Mouse (Mus musculus) left cerebral cortex, postnatal 10 days (tissue): Measurements from ENCODE around the gene Sync. TPM values are rescaled to one million over a fixed set of nuclear protein-coding genes. Genes with fewer than 3 reads are reported as not detected.

ENCODE experiments used
- DNase-seq, 2 experiments: peaks; one replicate each; pipeline ENCODE4 v3.0.0; 2021 to 2022; ENCODE audit warnings: low spot score in 2 of 2, mixed read lengths in 1 of 2; ENCODE audit errors: extremely low spot score in 1 of 2
- intact Hi-C: fragments of 180-260 bp; cut with DNase I; formaldehyde crosslinking; loops from one replicate; pipeline ENCODE4 v1.15.1; 2025
- total RNA-seq, 2 experiments: library from RNA; stranded (reverse); gene quantifications; 2 replicates each; pipeline ENCODE4 v1.2.3; 2021

Sync gene
- total RNA-seq: 1 to 10 TPM; 1.7 TPM

GRCm38 (mm10) chr4:129287472-129287981, at the start of gene Sync:
Gene Sync (plus strand): TSS chr4:129287617.
- DNase-seq: peak in 1 of 2 experiments; percentile 50
- intact Hi-C loops: no loop called here

DNA sequence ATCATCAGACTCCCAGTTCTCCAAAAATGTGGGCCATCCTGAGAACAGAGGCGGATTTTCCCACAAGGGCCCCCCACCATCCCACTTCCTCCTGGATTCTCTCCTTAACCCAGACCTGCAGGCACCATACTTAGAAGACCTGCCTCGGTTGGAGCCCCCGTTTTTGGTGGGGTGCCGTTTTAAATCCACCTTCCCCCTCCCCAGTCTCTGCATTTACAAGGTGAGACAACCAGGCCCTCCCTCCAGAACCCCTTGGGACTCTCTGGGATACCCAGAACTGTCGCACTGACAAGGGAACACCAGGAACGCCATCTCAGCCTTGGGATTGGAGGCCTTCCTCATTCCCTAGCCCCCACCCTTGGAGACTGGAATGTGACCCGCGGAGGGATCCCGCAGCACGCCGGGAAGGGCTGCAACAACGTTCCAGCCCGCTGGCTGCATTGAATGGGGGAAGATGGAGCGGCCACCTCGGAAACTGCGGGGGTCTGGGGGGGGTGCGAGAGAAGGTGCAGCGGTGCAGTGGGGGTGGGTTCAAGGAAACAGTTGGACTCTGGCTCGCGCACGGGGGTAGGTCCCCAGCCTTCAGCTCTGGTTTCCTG, 49.5 kb upstream of the Sync start:
- peak in 1 of 2 experiments; percentile 75 for DNase-seq
- intact Hi-C loops: no loop called here

DNA sequence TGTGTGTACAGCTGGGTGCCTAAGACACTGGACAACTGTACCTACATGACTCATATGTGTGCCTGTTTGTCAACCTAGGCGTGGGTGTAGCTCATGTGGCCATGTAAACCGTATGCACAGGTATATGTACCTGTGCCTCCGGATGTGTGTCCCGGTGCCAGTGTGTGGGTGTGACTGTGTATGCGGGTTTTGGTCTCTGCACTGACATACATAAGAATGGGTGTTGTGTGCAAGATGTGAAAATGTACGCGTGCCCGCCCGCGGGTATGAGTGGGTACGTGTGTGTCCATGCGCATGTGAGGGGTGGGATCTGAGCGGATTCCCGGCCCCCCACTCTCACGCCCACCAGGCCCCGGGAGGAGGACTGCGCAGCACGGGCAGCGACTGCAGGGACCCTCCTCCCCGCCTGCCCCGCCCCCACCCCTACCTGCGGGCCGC, 48.8 kb upstream of the Sync start:
- DNase-seq: peak in 1 of 2 experiments; percentile 43
- intact Hi-C loops: no loop called here

GRCm38 (mm10) chr4:129239075-129239474, 48.3 kb upstream of the Sync start:
- peak; percentile 38 to 90 for DNase-seq
- intact Hi-C loops: no loop called here

DNA sequence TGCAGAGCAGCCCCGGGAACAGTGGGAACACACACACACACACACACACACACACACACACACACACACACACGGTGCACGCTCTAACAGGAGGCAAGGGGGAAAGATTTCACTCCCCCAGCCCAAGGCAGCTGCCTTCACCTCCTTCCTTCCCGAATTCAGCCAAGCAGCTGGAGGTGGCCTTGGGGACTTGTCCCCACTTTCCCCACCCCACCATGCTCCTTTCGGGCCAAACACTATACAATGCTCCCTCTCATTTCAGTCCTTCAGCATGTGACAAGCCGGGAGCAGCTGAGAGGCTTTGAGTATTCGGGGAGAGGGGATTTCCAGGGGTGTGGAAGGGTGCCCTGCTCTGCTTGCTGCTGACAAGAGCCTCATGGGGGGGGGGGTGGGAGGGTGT, 45.5 kb upstream of the Sync start:
- DNase-seq: no peak
- intact Hi-C loops: no loop called here

DNA sequence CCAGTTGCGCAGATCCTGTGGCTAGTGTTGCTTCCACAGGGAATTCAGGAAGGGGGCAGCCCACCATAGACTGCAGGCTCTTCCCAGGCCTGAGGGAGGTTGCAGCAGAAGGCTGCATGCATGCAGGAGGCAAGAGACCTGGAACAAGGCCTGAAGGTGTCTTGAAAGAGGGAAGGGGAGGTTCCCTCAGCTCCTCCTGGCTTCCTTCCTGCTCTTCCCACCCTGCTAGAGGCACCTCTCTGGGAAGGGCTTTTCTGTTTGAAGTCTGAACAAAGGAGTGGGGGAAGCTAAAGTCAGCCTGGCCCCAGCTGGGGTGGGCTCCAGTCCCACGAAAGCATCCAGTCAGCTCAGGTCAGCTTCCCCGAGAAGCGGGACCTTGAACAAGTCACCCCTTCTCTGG, 45.1 kb upstream of the Sync start:
- intact Hi-C loops: no loop called here

DNA sequence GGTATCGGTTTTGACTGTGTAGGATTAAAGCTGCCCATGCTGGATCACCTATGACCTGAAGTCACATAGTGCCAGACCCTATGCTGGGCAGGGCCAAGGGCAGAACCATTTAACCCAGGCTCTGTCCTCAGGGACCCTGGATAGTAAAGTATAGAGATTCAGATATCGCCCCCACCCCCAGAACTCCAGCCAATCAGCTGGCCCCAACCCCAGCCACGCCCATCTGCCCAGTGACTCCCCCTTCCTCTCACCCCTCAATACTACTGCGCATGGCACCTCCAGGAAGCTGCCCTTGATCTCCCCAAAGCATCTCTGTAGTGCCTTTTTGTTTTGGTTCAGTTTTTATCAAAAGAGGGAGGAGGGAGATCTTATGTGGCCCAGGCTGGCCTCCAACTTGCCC, 44.7 kb upstream of the Sync start:
- DNase-seq: no peak
- intact Hi-C loops: no loop called here

More for the DNA sequence above, 45.1 kb upstream of the Sync start:
- DNase-seq: no peak

- intact Hi-C loops: no loop called here
- no peak for DNase-seq
Observed at GRCm38 (mm10) chr4:129244802-129245201, 42.6 kb upstream of the Sync start.

DNA sequence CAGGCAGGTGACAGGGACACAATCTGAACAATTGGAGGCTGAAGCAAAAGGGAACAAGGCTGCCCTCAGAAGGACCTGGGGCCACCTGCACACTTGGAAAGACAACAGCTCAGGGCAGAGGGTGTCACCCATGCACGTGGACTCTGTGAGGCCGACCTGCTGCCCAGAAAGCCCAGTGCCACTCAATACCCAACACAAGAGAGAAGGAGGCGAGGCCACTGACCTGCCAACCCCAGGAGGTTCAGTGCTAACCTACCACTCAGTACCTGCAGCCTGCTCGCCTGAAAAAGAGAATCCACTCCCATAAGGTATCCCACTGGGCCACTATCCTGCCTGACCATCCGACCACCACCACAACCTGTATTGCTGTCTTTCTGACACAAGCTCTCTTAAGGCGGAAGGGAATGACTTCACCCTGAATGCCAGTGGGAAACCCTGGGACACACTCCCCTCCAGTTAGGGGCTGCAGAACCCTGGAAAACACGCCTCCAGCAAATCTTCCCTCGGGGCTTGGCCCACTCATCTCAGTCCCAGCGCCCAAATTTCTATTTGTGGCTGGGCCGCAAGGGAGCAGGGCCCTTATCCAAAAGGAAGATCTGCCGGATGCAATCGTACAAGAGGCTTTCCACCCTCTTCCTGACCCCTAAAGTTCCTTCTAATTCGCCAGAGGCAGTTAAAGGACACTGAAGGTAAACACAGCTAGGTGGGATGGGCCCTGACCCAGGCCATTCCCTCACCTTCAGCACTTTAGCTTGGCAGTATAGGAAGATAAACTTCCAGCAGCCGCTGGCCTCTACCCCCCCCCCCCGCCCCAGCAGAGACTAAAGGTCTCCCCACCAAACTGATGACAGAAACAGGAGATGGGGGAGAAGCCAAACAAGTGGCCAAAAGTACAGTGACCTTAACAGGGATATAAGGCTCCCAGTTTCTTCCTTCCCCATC, 40.8 kb upstream of the Sync start:
- intact Hi-C loops: no loop called here
- no peak for DNase-seq

DNA sequence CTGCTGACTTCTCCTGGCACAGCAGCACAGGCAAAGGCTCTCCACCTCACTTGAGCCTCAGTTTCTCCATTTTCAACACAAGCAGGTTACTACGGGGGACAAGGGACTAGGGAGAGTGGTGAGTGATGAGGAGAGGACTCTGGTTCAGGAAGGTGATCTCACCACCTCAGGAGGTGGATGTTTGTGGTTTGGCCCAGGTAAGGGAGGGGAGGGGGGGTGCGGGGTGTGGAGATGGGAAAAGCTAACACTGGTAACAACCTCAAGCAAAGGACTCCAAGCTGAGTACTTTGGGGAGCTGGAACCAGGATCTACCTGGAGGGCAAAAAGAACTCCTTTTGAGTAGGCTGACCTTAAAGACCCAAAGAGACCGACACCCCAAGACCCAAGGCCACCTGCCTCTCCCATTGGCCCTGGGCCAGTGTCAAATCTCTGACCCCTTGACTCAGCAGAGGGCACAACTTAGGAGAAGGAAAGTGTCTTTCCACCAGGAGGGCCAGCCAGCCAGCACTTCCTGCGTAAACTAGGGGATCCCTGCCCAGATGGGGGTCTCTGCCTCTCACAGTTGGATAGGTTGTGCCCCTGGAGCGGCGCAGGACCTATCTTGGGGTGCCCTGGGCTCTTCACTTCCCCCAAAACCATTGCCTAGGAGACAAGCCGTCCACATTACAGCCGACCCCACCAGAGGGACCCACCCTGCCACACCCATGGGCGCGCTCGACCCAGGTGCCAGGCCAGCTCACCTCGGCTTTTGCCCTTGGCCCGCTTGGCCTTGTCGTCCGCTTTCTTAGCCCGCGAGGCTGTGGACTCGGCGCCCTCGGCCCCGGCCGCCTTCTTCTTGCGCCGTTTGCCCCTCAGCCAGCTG, 39.8 kb upstream of the Sync start:
- peak in 1 of 2 experiments; percentile 50 for DNase-seq
- intact Hi-C loops: no loop called here

DNA sequence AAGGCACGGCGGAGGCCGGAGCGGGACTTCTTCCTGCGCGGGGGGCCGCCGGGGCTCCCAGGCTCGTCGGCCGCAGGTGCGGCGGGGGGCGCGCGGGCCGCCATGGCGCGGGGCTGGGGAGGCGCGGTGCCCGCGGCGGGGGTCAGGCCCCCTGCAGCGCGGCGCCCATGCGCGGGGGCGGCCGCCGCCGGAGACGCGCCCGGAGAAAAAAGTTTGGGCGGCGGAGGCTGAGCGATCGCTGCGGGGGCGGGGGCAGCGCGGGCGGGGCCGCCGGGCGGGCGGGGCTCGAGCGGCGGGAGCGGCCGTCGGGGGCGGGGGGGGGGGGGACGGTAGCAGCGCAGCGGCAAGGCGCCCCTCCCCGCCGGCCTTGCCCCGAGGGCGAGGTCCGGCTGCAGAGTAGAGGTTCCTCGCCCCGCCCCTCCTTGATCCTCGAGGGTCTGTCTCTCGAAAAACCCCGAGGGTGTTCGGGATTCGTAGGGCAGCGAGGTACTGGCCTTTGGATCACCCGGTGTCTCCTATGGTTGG, 39.1 kb upstream of the Sync start:
- intact Hi-C loops: no loop called here
- DNase-seq: peak in 1 of 2 experiments; percentile 59

GRCm38 (mm10) chr4:129249288-129249687, 38.1 kb upstream of the Sync start:
- intact Hi-C loops: no loop called here
- DNase-seq: no peak

- intact Hi-C loops: no loop called here
- peak in 1 of 2 experiments; percentile 48 for DNase-seq
Observed at GRCm38 (mm10) chr4:129250759-129251481, 36.5 kb upstream of the Sync start.

DNA sequence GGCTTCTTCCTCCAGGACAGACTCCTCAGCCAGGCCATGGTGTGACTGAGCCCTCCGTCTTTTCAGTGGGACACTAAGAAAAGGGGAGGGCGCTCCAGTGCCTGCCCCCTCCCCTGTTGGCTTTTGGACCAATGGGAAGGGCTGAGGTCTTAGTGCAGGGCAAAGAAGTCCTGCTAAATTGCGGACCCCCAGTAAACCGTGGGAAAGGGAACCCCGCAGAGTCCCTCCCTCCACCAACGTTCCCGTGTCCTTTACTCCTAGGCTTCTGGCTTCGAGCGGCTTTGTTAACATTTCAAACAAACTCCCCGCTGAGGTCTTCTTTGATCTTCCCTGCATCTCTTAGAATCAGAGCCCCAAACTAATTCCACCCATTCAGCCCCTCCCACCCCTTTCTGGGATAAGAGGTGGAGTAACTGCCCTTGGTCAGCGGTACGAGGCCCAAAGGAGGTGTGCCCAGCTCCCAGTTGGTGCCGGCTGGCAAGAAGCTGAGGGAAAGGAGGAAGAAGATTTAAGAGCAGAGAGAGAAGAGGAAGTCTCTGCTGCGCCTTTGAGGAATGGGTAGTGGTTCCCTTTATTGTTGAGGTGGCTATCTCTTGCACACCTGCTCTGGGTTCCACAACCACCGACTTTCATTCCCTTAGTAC, 35.8 kb upstream of the Sync start:
- intact Hi-C loops: no loop called here
- DNase-seq: peak in 1 of 2 experiments; percentile 66

GRCm38 (mm10) chr4:129252492-129252891, 34.9 kb upstream of the Sync start:
- DNase-seq: no peak
- intact Hi-C loops: no loop called here

GRCm38 (mm10) chr4:129254571-129254970, 32.8 kb upstream of the Sync start:
- DNase-seq: no peak
- intact Hi-C loops: no loop called here

- peak in 1 of 2 experiments; percentile 51 for DNase-seq
Observed at GRCm38 (mm10) chr4:129256450-129257380, 30.7 kb upstream of the Sync start.

More at GRCm38 (mm10) chr4:129256450-129257380, 30.7 kb upstream of the Sync start:
- intact Hi-C loops: no loop called here
